Mouse (Mus musculus) leukemia stem cell, adult 10-12 weeks (primary cell): ENCODE data around the gene Crygn. TPM values are rescaled to one million over a fixed set of nuclear protein-coding genes. Genes with fewer than 3 reads are reported as not detected.

Source experiments
- polyA plus RNA-seq: library from polyadenylated mRNA; stranded (reverse); fragments of >175 nt; gene quantifications from 2 replicates; pipeline ENCODE4 v1.2.3, GENCODE M21; 2012; ENCODE audit warnings: low replicate concordance

Gene Crygn
- polyA plus RNA-seq = not detected in 2 replicates

DNA sequence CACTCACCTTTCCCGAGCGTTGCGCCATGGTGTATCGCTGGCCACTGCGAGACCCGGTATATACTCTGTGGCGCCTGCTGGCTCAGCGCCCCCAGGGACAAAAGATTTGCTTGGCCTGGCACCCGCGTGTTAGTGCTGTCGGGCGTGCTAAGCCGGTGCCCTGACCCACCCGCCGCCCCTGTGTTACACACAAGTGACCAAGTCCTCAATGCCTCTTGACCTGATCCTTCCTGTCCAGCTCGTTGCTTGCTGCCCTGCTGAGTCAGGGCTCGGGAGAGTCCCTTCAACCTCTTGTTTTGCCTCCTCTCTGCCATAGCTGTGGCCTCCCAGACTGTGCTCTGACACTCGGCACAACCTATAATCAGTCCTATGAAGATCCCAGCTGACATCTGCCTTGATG lies at the start of gene Crygn:
Gene Crygn (minus strand): TSS at position 193 of the 400 bp plus-strand sequence.

DNA sequence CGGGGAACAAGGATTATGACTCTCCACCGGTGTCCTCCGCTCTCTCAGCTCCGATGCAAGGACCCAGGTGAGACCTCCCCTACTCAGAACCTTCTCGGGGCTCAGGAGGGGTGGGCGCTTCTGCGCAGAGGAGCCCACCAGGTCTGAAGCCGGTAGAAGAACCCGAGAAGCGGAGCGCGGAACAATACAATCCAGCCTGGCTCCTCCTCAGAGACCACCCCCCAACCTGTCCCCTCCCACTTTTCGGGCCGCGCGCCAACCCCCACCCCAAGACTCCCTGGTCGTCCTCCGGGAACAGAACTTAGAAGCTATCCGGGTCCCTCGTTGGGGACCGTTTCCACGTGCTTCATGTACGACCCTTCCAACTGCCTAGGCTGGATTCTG lies 27.3 kb downstream of the Crygn start, which contains the start of gene Wdr86:
Gene Wdr86 (minus strand): TSS at position 240 of the 384 bp plus-strand sequence.

Other genes starting within 250 kb of the Crygn start
- not detected in 2 replicates for gene Gbx1, start 230.8 kb downstream of the Crygn start, polyA plus RNA-seq
- not detected in 2 replicates for gene Asb10, start 217.0 kb downstream of the Crygn start, polyA plus RNA-seq
- not detected in 2 replicates for gene 4931409K22Rik, start 201.2 kb downstream of the Crygn start, polyA plus RNA-seq
- 53.5 and 152 TPM in 2 replicates for gene Abcf2, start 180.5 kb downstream of the Crygn start, polyA plus RNA-seq
- gene Chpf2, start 171.3 kb downstream of the Crygn start, polyA plus RNA-seq = 95.3 and 106 TPM in 2 replicates
- gene Smarcd3, start 133.6 kb downstream of the Crygn start, polyA plus RNA-seq = 0.10 and 0.56 TPM in 2 replicates
- gene Nub1, start 72.5 kb downstream of the Crygn start, polyA plus RNA-seq = 12.0 and 32.4 TPM in 2 replicates
- 0.15 and 0.64 TPM in 2 replicates for gene Wdr86, start 27.3 kb downstream of the Crygn start, polyA plus RNA-seq
- 14.7 and 15.6 TPM in 2 replicates for gene Rheb, start 84.6 kb upstream of the Crygn start, polyA plus RNA-seq